Comparison of ENCODE assay signal across 8 mouse cellular contexts in the genomic region with DNA sequence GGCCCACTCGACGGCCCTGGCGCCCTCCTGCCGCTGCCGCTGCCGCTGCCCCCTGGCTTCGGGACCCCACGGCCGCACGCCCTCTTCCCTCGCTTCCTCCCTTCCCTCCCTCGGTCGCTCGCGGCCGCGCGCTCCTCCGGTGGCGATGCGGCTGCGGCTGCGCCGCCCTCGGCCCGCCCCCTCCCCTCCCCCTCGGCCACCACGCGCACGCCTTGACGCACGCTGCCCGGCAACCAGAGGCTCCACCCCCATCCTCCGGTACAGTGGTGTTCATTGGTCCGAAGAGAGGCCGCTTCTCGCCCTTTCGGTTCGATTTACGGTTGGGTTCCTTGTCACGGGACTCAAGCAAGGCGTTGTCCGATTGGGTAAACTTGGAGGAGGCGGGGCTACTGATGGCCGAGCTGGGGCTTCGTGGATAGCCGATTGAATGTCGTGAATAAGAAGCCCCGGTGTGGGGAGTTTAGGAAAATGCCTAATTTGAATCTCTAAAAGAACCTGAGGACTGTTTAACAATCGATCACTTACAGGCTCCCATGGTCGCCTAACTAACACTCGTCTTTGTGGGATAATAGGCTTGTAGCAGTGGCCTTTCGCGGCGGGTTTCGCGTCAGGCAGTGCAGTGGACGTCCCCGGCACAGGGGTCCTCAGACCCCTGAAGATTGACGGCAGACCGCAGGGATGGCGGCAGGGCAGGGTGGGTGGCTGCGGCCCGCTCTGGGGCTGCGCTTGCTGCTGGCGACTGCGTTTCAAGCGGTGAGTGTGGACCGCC. TPM values are rescaled to one million over a fixed set of nuclear protein-coding genes. Genes with fewer than 3 reads are reported as not detected.
DNase-seq lines count a peak whose midpoint lies in the region; ATAC-seq and TF ChIP-seq lines count a peak whose summit lies in the region.

Gene Hs2st1 (minus strand): TSS at position 135 of the 769 bp plus-strand sequence.
Gene Selenof (plus strand): TSS at position 258 of the 769 bp plus-strand sequence.

- H3K9ac ChIP-seq in forebrain, embryonic 16.5 days (replicated peaks; ENCODE audit: low read depth, low read length), result peak within 1 kb of the TSS; percentile 86
- peak within 1 kb of the TSS; percentile 92 for H3K9ac ChIP-seq in lung, embryonic 14.5 days

- H3K27ac ChIP-seq in forebrain, embryonic 16.5 days (ENCODE audit: low read length), result peak within 1 kb of the TSS; percentile 98
- H3K27ac ChIP-seq in layer of hippocampus, adult 2 months, result peak within 1 kb of the TSS; percentile 100
- peak within 1 kb of the TSS; percentile 89 for H3K27ac ChIP-seq in lung, embryonic 14.5 days (ENCODE audit: low read depth)
- H3K27ac ChIP-seq in olfactory bulb, adult 2 months (ENCODE audit: insufficient read depth, low read depth, low read length), result peak within 1 kb of the TSS; percentile 93
- H3K27ac ChIP-seq in thymus, adult 2 months (ENCODE audit: control insufficient read depth, insufficient read depth, low read length), result peak within 1 kb of the TSS; percentile 68

- intact Hi-C loops in heart, postnatal 36 days (cut with DNase I), result loop anchor here (2.0 to 5.0 kb wide), 2 partner anchors 47 to 368 kb away; no protein-coding TSS in a partner anchor

- peak within 1 kb of the TSS; percentile 95 for H3K4me3 ChIP-seq in G1E (ENCODE audit: low read depth, low read length)
- peak within 1 kb of the TSS; percentile 73 for H3K4me3 ChIP-seq in forebrain, embryonic 16.5 days (replicated peaks; ENCODE audit: low read length)
- peak within 1 kb of the TSS; percentile 80 for H3K4me3 ChIP-seq in layer of hippocampus, adult 2 months
- H3K4me3 ChIP-seq in lung, embryonic 14.5 days (ENCODE audit: low read depth, low read length), result peak within 1 kb of the TSS; percentile 85
- H3K4me3 ChIP-seq in olfactory bulb, adult 2 months (ENCODE audit: insufficient read depth, low read depth, low read length), result peak within 1 kb of the TSS; percentile 74
- H3K4me3 ChIP-seq in thymus, adult 2 months (ENCODE audit: control insufficient read depth, insufficient read depth, low read length), result peak within 1 kb of the TSS; percentile 91

- no peak for TF ChIP-seq CTCF in G1E (IDR thresholded peaks at IDR 0.05; ENCODE audit: low read depth, low read length)
- TF ChIP-seq CTCF in layer of hippocampus, adult 2 months (conservative IDR thresholded peaks at IDR 0.05), result 0 out of 2 replicates have a peak, but pooled peaks have one; percentile 19
- no peak for TF ChIP-seq CTCF in lung, embryonic 14.5 days (IDR thresholded peaks at IDR 0.05; ENCODE audit: low read depth)
- TF ChIP-seq CTCF in olfactory bulb, adult 2 months (IDR thresholded peaks at IDR 0.05; ENCODE audit: insufficient read depth, low read depth, low read length), result no peak
- TF ChIP-seq CTCF in thymus, adult 2 months (IDR thresholded peaks at IDR 0.05; ENCODE audit: borderline replicate concordance, control insufficient read depth, extremely low read depth, insufficient read depth, low read length, poor library complexity), result peak; percentile 57; the same call in 1 of the 2 replicates

- H3K4me1 ChIP-seq in G1E (ENCODE audit: insufficient read depth, low read depth, low read length), result peaks cover 55% of the 10 kb centered on the region
- peaks cover 19% of the 10 kb centered on the region for H3K4me1 ChIP-seq in forebrain, embryonic 16.5 days (replicated peaks; ENCODE audit: control insufficient read depth, insufficient read depth, low read length)
- no peaks in the 10 kb centered on the region; the same call in 1 of the 2 replicates for H3K4me1 ChIP-seq in lung, embryonic 14.5 days (ENCODE audit: insufficient read depth)
- H3K4me1 ChIP-seq in olfactory bulb, adult 2 months (ENCODE audit: control insufficient read depth, insufficient read depth, low read length), result peaks cover 5% of the 10 kb centered on the region; the same call in 1 of the 2 replicates
- peaks cover 8% of the 10 kb centered on the region for H3K4me1 ChIP-seq in thymus, adult 2 months (replicated peaks; ENCODE audit: control insufficient read depth, insufficient read depth, low read length)

- DNase-seq in G1E (ENCODE audit: low spot score), result peak; percentile 96
- peak; percentile 95 to 99 for DNase-seq in cerebellum, adult 18-20 months
- peak; percentile 92 to 96 for DNase-seq in heart, postnatal 36 days
- peak; percentile 95 to 99 for DNase-seq in layer of hippocampus, adult 2 months (ENCODE audit: low spot score in 2 of 2)
- peak; percentile 100 for DNase-seq in lung, embryonic 14.5 days
- peak; percentile 96 for DNase-seq in thymus, adult 2 months

- peak; percentile 97 for ATAC-seq in G1E (ENCODE audit: extremely low read depth, insufficient number of reproducible peaks, low FRiP score, poor library complexity, severe bottlenecking)
- peak; percentile 98 for ATAC-seq in forebrain, embryonic 16.5 days
- ATAC-seq in lung, embryonic 14.5 days (ENCODE audit: insufficient read depth), result peak; percentile 98

- no peaks in the 10 kb centered on the region for H3K9me3 ChIP-seq in G1E (replicated peaks)
- H3K9me3 ChIP-seq in forebrain, embryonic 16.5 days (ENCODE audit: control insufficient read depth, low read length), result no peaks in the 10 kb centered on the region
- no peaks in the 10 kb centered on the region for H3K9me3 ChIP-seq in lung, embryonic 14.5 days (ENCODE audit: low read depth, low read length)

- H3K27me3 ChIP-seq in G1E (ENCODE audit: insufficient read depth, low read length), result no peaks in the 10 kb centered on the region
- H3K27me3 ChIP-seq in forebrain, embryonic 16.5 days (replicated peaks; ENCODE audit: control insufficient read depth, insufficient read depth, low read length), result no peaks in the 10 kb centered on the region
- H3K27me3 ChIP-seq in lung, embryonic 14.5 days (ENCODE audit: insufficient read depth, low read length), result no peaks in the 10 kb centered on the region
- no peaks in the 10 kb centered on the region for H3K27me3 ChIP-seq in thymus, adult 2 months (ENCODE audit: control insufficient read depth, insufficient read depth, low read length)

- peak within 1 kb of the TSS; percentile 68 for H3K4me2 ChIP-seq in forebrain, embryonic 16.5 days (ENCODE audit: low read length)
- peak within 1 kb of the TSS; percentile 97 for H3K4me2 ChIP-seq in lung, embryonic 14.5 days

- H3K36me3 ChIP-seq in G1E (replicated peaks), result peaks cover 33% of the 10 kb centered on the region
- H3K36me3 ChIP-seq in forebrain, embryonic 16.5 days (ENCODE audit: control insufficient read depth, insufficient read depth), result no peaks in the 10 kb centered on the region
- H3K36me3 ChIP-seq in lung, embryonic 14.5 days (ENCODE audit: insufficient read depth), result peaks cover 19% of the 10 kb centered on the region; the same call in 1 of the 2 replicates
- H3K36me3 ChIP-seq in thymus, adult 2 months (ENCODE audit: control insufficient read depth, insufficient read depth, low read length), result no peaks in the 10 kb centered on the region

- TF ChIP-seq POLR2A in olfactory bulb, adult 2 months (IDR thresholded peaks at IDR 0.05; ENCODE audit: insufficient read depth, low read depth, low read length), result peak; percentile 96
- peak; percentile 91 for TF ChIP-seq POLR2A in thymus, adult 2 months (IDR thresholded peaks at IDR 0.05; ENCODE audit: control insufficient read depth, extremely low read depth, insufficient read depth, low read length, poor library complexity)

- WGBS in forebrain, embryonic 16.5 days, result under 1% methylated on average over 58 of the region's 69 CpGs
- WGBS in lung, embryonic 14.5 days, result under 1% methylated on average over 68 of the region's 69 CpGs
- 1% methylated on average over 65 of the region's 69 CpGs for WGBS in olfactory bulb, adult 2 months
- WGBS in thymus, adult 2 months, result under 1% methylated on average over 67 of the region's 69 CpGs

RNA-seq across cellular contexts. Expression of gene Hs2st1, which starts in this region (rescaled TPM):
- total RNA-seq in G1E (2014; fragmentation: Nextera tagmentation) (37.8 and 43.6 TPM in 2 replicates), G1E (2017) (36.1 and 40.6 TPM in 2 replicates)
- 6.1 and 7.6 TPM in 2 replicates for polyA plus RNA-seq in G1E (2012)
- 16.3 and 17.7 TPM in 2 replicates for polyA plus RNA-seq in forebrain, embryonic 16.5 days (2015; fragmentation: Nextera tagmentation; extraction: Ambion mirVana)
- 10 to 100 TPM in 1 of 2 experiments, 1 to 10 TPM in 1; 8.8 to 11.2 TPM for total RNA-seq in heart, postnatal 36 days (2021)
- total RNA-seq in layer of hippocampus, adult 2 months (2021), result 10 to 100 TPM; 38.4 to 40.5 TPM
- 11.9 and 13.3 TPM in 2 replicates for polyA plus RNA-seq in lung, embryonic 14.5 days (2014; fragmentation: Nextera tagmentation; extraction: Ambion mirVana)
- not detected in 2 replicates for polyA plus RNA-seq in olfactory bulb, adult 2 months (2012; ENCODE audit: insufficient read depth, insufficient read length, low replicate concordance, missing spikeins)
- 7.8 and 8.2 TPM in 2 replicates for polyA plus RNA-seq in thymus, adult 2 months (2012; rRNA removed)

RNA-seq across cellular contexts. Expression of gene Selenof, which starts in this region (rescaled TPM):
- total RNA-seq in G1E (2014; fragmentation: Nextera tagmentation), result 314 and 354 TPM in 2 replicates
- total RNA-seq in G1E (2017), result 662 and 687 TPM in 2 replicates
- 19.9 TPM in 2 replicates for polyA plus RNA-seq in G1E (2012)
- 538 and 568 TPM in 2 replicates for polyA plus RNA-seq in forebrain, embryonic 16.5 days (2015; fragmentation: Nextera tagmentation; extraction: Ambion mirVana)
- total RNA-seq in heart, postnatal 36 days (2021), result 100 to 1,000 TPM; 134 to 135 TPM
- total RNA-seq in layer of hippocampus, adult 2 months (2021), result 100 to 1,000 TPM; 228 to 231 TPM
- 497 and 531 TPM in 2 replicates for polyA plus RNA-seq in lung, embryonic 14.5 days (2014; fragmentation: Nextera tagmentation; extraction: Ambion mirVana)
- not detected in 2 replicates for polyA plus RNA-seq in olfactory bulb, adult 2 months (2012; ENCODE audit: insufficient read depth, insufficient read length, low replicate concordance, missing spikeins)
- polyA plus RNA-seq in thymus, adult 2 months (2012; rRNA removed), result 113 and 129 TPM in 2 replicates

Comparison
In these comparisons a context has a peak if more than half of its experiments do, and no peak if none do; other contexts are left out.
1. Peak in every context shown above with its lines: DNase-seq, ATAC-seq, H3K4me3 ChIP-seq and H3K27ac ChIP-seq.
2. CTCF ChIP-seq: peak in layer of hippocampus, adult 2 months (single experiment) and thymus, adult 2 months (single experiment); none in G1E (single experiment), lung, embryonic 14.5 days (single experiment) and olfactory bulb, adult 2 months (single experiment).